Mouse (Mus musculus) G1E (cell line): Measurements from ENCODE around the gene Slc9b2.

Experiments used
- CTCF ChIP-seq: IDR thresholded peaks from 2 replicates; pipeline ENCODE4 v1.5.1; 2012; ENCODE audit warnings: low read depth, low read length, inconsistent platforms, mixed read lengths
- TAL1 ChIP-seq: conservative IDR thresholded peaks from 2 replicates; pipeline ENCODE4 v1.6.1; 2012; ENCODE audit warnings: low read depth, low read length, inconsistent platforms, mixed read lengths

GRCm38 (mm10) chr3:135304060-135304459, 3.4 kb upstream of the Slc9b2 start:
- TF ChIP-seq CTCF: no peak
- no peak for TF ChIP-seq TAL1
